Comparison of ENCODE assay signal across 14 mouse cellular contexts in genomic region chr8:9158652-9159051, GRCm38 (mm10).
DNase-seq lines count a peak whose midpoint lies in the region; ATAC-seq lines count a peak whose summit lies in the region.
"Had no signal": no experiment of that assay in that cellular context is flagged by ENCODE, and none has a peak within 500 bp of the region (broad histone marks: within the 10 kb centered on the region; RNA-seq: fewer than 3 reads in every experiment).

No protein-coding gene starts in this region.

- peak; percentile 54 for ATAC-seq in forebrain, embryonic 16.5 days
- 0 out of 2 replicates have a peak, but pooled peaks have one; percentile 50 for ATAC-seq in midbrain, embryonic 12.5 days (ENCODE audit: low FRiP score, low read depth)
- ATAC-seq: CD4-positive, CD25-positive, alpha-beta regulatory T cell, adult 4 months; intestine, postnatal 0 days; liver, postnatal 0 days had no signal

- H3K4me2 ChIP-seq in forebrain, embryonic 16.5 days (ENCODE audit: low read length) = no peak overlapping the region
- no peak overlapping the region for H3K4me2 ChIP-seq in midbrain, embryonic 12.5 days (replicated peaks)
- H3K4me2 ChIP-seq: heart, embryonic 15.5 days had no signal

- peaks cover 18% of the 10 kb centered on the region for H3K4me1 ChIP-seq in forebrain, embryonic 16.5 days (replicated peaks; ENCODE audit: control insufficient read depth, insufficient read depth, low read length)
- H3K4me1 ChIP-seq in midbrain, embryonic 12.5 days = peaks cover 27% of the 10 kb centered on the region

- H3K27ac ChIP-seq in forebrain, embryonic 16.5 days (ENCODE audit: low read length) = peak overlapping the region; percentile 31
- H3K27ac ChIP-seq in midbrain, embryonic 12.5 days (replicated peaks) = peak overlapping the region; percentile 69
- H3K27ac ChIP-seq: heart, embryonic 15.5 days had no signal

- H3K36me3 ChIP-seq in forebrain, embryonic 16.5 days (ENCODE audit: control insufficient read depth, insufficient read depth) = no peaks in the 10 kb centered on the region
- no peaks in the 10 kb centered on the region for H3K36me3 ChIP-seq in midbrain, embryonic 12.5 days
- H3K36me3 ChIP-seq: heart, embryonic 15.5 days had no signal

- no peaks in the 10 kb centered on the region for H3K27me3 ChIP-seq in forebrain, embryonic 16.5 days (replicated peaks; ENCODE audit: control insufficient read depth, insufficient read depth, low read length)
- peaks cover 3% of the 10 kb centered on the region; the same call in 1 of the 2 replicates for H3K27me3 ChIP-seq in midbrain, embryonic 12.5 days
- H3K27me3 ChIP-seq: heart, embryonic 15.5 days; megakaryocyte, embryonic 14.5 days had no signal

- peak; percentile 34 for DNase-seq in retina, postnatal 1 day
- no peak for DNase-seq in retina, embryonic 14.5 days (ENCODE audit: low spot score)
- peak; percentile 26 for DNase-seq in telencephalon, adult 2 months (ENCODE audit: low read depth, low spot score)
- DNase-seq in spleen, postnatal 14 days (ENCODE audit: low spot score in 2 of 2) = no peak
- DNase-seq in gastrocnemius, adult 8-10 months (ENCODE audit: low spot score in 2 of 2) = no peak
- DNase-seq: liver, postnatal 0 days; thymus, postnatal 4 days had no signal

- no peak overlapping the region; the same call in 1 of the 2 replicates for H3K9ac ChIP-seq in forebrain, embryonic 16.5 days (replicated peaks; ENCODE audit: low read depth, low read length)
- H3K9ac ChIP-seq in midbrain, embryonic 12.5 days (replicated peaks) = no peak overlapping the region
- H3K9ac ChIP-seq: heart, embryonic 15.5 days; liver, postnatal 0 days had no signal

- no peak overlapping the region for H3K4me3 ChIP-seq in forebrain, embryonic 16.5 days (replicated peaks; ENCODE audit: low read length)
- H3K4me3 ChIP-seq in midbrain, embryonic 12.5 days = no peak overlapping the region
- H3K4me3 ChIP-seq: erythroblast, embryonic 14.5 days; heart, embryonic 15.5 days; megakaryocyte, embryonic 14.5 days had no signal

- WGBS in forebrain, embryonic 16.5 days = 49% methylated on average over 13 of the region's 13 CpGs
- WGBS in midbrain, embryonic 12.5 days = 47% methylated on average over 13 of the region's 13 CpGs

- H3K9me3 ChIP-seq in forebrain, embryonic 16.5 days (ENCODE audit: control insufficient read depth, low read length) = no peaks in the 10 kb centered on the region
- H3K9me3 ChIP-seq in midbrain, embryonic 12.5 days = no peaks in the 10 kb centered on the region
- H3K9me3 ChIP-seq: heart, embryonic 15.5 days; megakaryocyte, embryonic 14.5 days had no signal

Comparison
In these comparisons a context has a peak if more than half of its experiments do, and no peak if none do; other contexts are left out.
1. DNase-seq: peak in retina, postnatal 1 day (single experiment) and telencephalon, adult 2 months (single experiment); none in retina, embryonic 14.5 days (single experiment), spleen, postnatal 14 days (0 of 2) and gastrocnemius, adult 8-10 months (0 of 2).